ENCODE assay signal across 11 mouse cellular contexts in the genomic region with DNA sequence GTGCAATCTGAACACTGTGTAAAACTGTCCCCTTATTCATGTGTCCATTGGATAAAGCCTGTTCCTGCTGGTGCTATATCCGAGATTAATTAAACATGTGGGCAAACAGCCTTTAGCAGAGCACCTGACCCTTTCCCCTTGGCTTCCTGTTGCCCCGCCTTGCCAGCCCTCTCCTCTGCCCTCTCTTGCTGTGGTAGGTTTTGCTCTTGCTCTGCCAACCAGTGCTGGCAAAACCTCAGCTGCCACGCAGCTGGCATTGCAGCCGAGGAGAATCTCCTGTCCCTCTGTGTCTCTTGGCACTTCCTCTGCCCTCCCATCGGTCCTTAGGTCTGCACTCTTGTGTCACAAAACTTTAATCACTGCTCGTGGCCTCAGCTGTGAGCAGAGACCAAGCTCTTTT.
DNase-seq lines count a peak whose midpoint lies in the region; ATAC-seq lines count a peak whose summit lies in the region.
"Had no signal": no experiment of that assay in that cellular context is flagged by ENCODE, and none has a peak within 500 bp of the region (broad histone marks: within the 10 kb centered on the region; RNA-seq: fewer than 3 reads in every experiment).

No protein-coding gene starts in this region.

- H3K27ac ChIP-seq in midbrain, embryonic 10.5 days (replicated peaks), result 0 out of 2 replicates have a peak overlapping the region, but pooled peaks have one; percentile 13
- H3K27ac ChIP-seq in midbrain, embryonic 14.5 days (replicated peaks; ENCODE audit: low read depth, low read length), result no peak overlapping the region
- no peak overlapping the region for H3K27ac ChIP-seq in kidney, embryonic 15.5 days
- H3K27ac ChIP-seq: embryonic facial prominence, embryonic 15.5 days; lung, embryonic 15.5 days; neural tube, embryonic 13.5 days had no signal

- ATAC-seq in midbrain, embryonic 14.5 days (ENCODE audit: low FRiP score, low TSS enrichment), result no peak
- ATAC-seq in kidney, embryonic 15.5 days (replicated peaks; ENCODE audit: low FRiP score), result peak; percentile 41; the same call in 1 of the 2 replicates

- H3K4me1 ChIP-seq in midbrain, embryonic 10.5 days, result no peaks in the 10 kb centered on the region
- H3K4me1 ChIP-seq in midbrain, embryonic 14.5 days (ENCODE audit: control insufficient read depth, insufficient read depth, low read length), result no peaks in the 10 kb centered on the region
- H3K4me1 ChIP-seq in kidney, embryonic 15.5 days, result peaks cover 12% of the 10 kb centered on the region
- H3K4me1 ChIP-seq: neural tube, embryonic 13.5 days had no signal

- WGBS in midbrain, embryonic 10.5 days, result 75% methylated on average over 6 of the region's 6 CpGs
- WGBS in midbrain, embryonic 14.5 days, result 77% methylated on average over 6 of the region's 6 CpGs
- 40% methylated on average over 6 of the region's 6 CpGs for WGBS in kidney, embryonic 15.5 days

- no peak overlapping the region for H3K4me3 ChIP-seq in midbrain, embryonic 10.5 days
- H3K4me3 ChIP-seq in midbrain, embryonic 14.5 days (replicated peaks; ENCODE audit: low read depth, low read length), result no peak overlapping the region
- H3K4me3 ChIP-seq in kidney, embryonic 15.5 days (replicated peaks), result no peak overlapping the region
- H3K4me3 ChIP-seq: embryonic facial prominence, embryonic 15.5 days; lung, embryonic 15.5 days; neural tube, embryonic 13.5 days had no signal

- no peaks in the 10 kb centered on the region for H3K36me3 ChIP-seq in midbrain, embryonic 10.5 days
- H3K36me3 ChIP-seq in midbrain, embryonic 14.5 days (ENCODE audit: control insufficient read depth, insufficient read depth, low read length), result no peaks in the 10 kb centered on the region
- H3K36me3 ChIP-seq in kidney, embryonic 15.5 days, result no peaks in the 10 kb centered on the region
- H3K36me3 ChIP-seq: embryonic facial prominence, embryonic 15.5 days; lung, embryonic 15.5 days; neural tube, embryonic 13.5 days had no signal

- H3K9me3 ChIP-seq in midbrain, embryonic 10.5 days (replicated peaks), result no peaks in the 10 kb centered on the region
- no peaks in the 10 kb centered on the region for H3K9me3 ChIP-seq in midbrain, embryonic 14.5 days (ENCODE audit: control insufficient read depth, low read length)
- no peaks in the 10 kb centered on the region for H3K9me3 ChIP-seq in kidney, embryonic 15.5 days (replicated peaks)
- H3K9me3 ChIP-seq: embryonic facial prominence, embryonic 15.5 days; lung, embryonic 15.5 days; neural tube, embryonic 13.5 days had no signal

- no peak overlapping the region for H3K4me2 ChIP-seq in midbrain, embryonic 14.5 days (ENCODE audit: low read length)
- H3K4me2 ChIP-seq in kidney, embryonic 15.5 days, result no peak overlapping the region
- H3K4me2 ChIP-seq: embryonic facial prominence, embryonic 15.5 days; lung, embryonic 15.5 days; neural tube, embryonic 13.5 days had no signal

- intact Hi-C loops in left cerebral cortex, postnatal 10 days (cut with DNase I), result no loop called here

- no peaks in the 10 kb centered on the region for H3K27me3 ChIP-seq in midbrain, embryonic 10.5 days (ENCODE audit: low read depth, poor library complexity, severe bottlenecking)
- no peaks in the 10 kb centered on the region for H3K27me3 ChIP-seq in midbrain, embryonic 14.5 days (ENCODE audit: control insufficient read depth, insufficient read depth, low read length)
- no peaks in the 10 kb centered on the region for H3K27me3 ChIP-seq in kidney, embryonic 15.5 days
- H3K27me3 ChIP-seq: embryonic facial prominence, embryonic 15.5 days; lung, embryonic 15.5 days; neural tube, embryonic 13.5 days had no signal

- DNase-seq in cerebellum, postnatal 25 days, result peak; percentile 9 to 20
- DNase-seq in cerebellum, adult 11 months, result no peak
- no peak for DNase-seq in midbrain, embryonic 10.5 days (ENCODE audit: low spot score)
- DNase-seq in midbrain, embryonic 14.5 days, result no peak
- DNase-seq in retina, postnatal 1 day, result no peak
- DNase-seq in left cerebral cortex, postnatal 10 days (ENCODE audit: extremely low spot score in 1 of 2, low spot score in 2 of 2), result no peak
- no peak for DNase-seq in embryo, embryonic 11 days

- no peak overlapping the region for H3K9ac ChIP-seq in midbrain, embryonic 14.5 days (replicated peaks; ENCODE audit: low read length)
- H3K9ac ChIP-seq in kidney, embryonic 15.5 days, result no peak overlapping the region
- H3K9ac ChIP-seq: embryonic facial prominence, embryonic 15.5 days; lung, embryonic 15.5 days; neural tube, embryonic 13.5 days had no signal

Comparison
In these comparisons a context has a peak if more than half of its experiments do, and no peak if none do; other contexts are left out.
1. DNase-seq: peak in cerebellum, postnatal 25 days (2 of 2); none in cerebellum, adult 11 months (single experiment), midbrain, embryonic 10.5 days (single experiment), midbrain, embryonic 14.5 days (single experiment), retina, postnatal 1 day (single experiment), left cerebral cortex, postnatal 10 days (0 of 2) and embryo, embryonic 11 days (single experiment).